Mouse (Mus musculus) thymus, adult 2 months (tissue): ENCODE measurements around the gene Slc22a21. TPM values are rescaled to one million over a fixed set of nuclear protein-coding genes. Genes with fewer than 3 reads are reported as not detected.

Experiments used
- DNase-seq: peaks from one replicate; pipeline ENCODE4 v3.0.0; 2021
- H3K27ac ChIP-seq: fragments of 200-500 bp; 2 replicates; pipeline ENCODE4 v1.5.1; 2012; ENCODE audit warnings: low read length, control low read depth; ENCODE audit not compliant: control insufficient read depth, insufficient read depth
- H3K27me3 ChIP-seq: fragments of 200-500 bp; 2 replicates; pipeline ENCODE4 v1.6.1; 2012; ENCODE audit warnings: mild to moderate bottlenecking, low read length, moderate library complexity, mixed read lengths; ENCODE audit not compliant: control insufficient read depth, insufficient read depth
- H3K36me3 ChIP-seq: fragments of 200-500 bp; 2 replicates; pipeline ENCODE4 v1.6.1; 2012; ENCODE audit warnings: mild to moderate bottlenecking, low read length, moderate library complexity; ENCODE audit not compliant: control insufficient read depth, insufficient read depth
- H3K4me1 ChIP-seq: fragments of 200-500 bp; replicated peaks from 2 replicates; pipeline ENCODE4 v1.6.1; 2012; ENCODE audit warnings: low read length; ENCODE audit not compliant: control insufficient read depth, insufficient read depth
- H3K4me3 ChIP-seq: fragments of 200-500 bp; 2 replicates; pipeline ENCODE4 v1.5.1; 2012; ENCODE audit warnings: mild to moderate bottlenecking, low read length, control low read depth, moderate library complexity; ENCODE audit not compliant: control insufficient read depth, insufficient read depth
- CTCF ChIP-seq: fragments of 200-500 bp; IDR thresholded peaks from 2 replicates; pipeline ENCODE4 v1.5.1; 2012; ENCODE audit warnings: mild to moderate bottlenecking, control low read depth, low read length, moderate library complexity, borderline replicate concordance; ENCODE audit not compliant: control insufficient read depth, poor library complexity, insufficient read depth; ENCODE audit errors: extremely low read depth
- POLR2A ChIP-seq: fragments of 200-500 bp; IDR thresholded peaks from 2 replicates; pipeline ENCODE4 v1.6.1; 2012; ENCODE audit warnings: mild to moderate bottlenecking, low read length, control low read depth, moderate library complexity; ENCODE audit not compliant: control insufficient read depth, poor library complexity, insufficient read depth; ENCODE audit errors: extremely low read depth
- WGBS: fragments of 180-500 bp; shearing (Covaris S2); methylation state at CpG from one replicate; pipeline ENCODE4 v1.1.7; 2018; 5-methylcytosine and 5-hydroxymethylcytosine counted together
- polyA plus RNA-seq: library from polyadenylated mRNA; depleted of rRNA; stranded (reverse); fragments of >200 nt; gene quantifications from 2 replicates; pipeline ENCODE4 v1.2.3, GENCODE M21; 2012

Slc22a21 gene
- polyA plus RNA-seq, 1 experiment: 1.3 TPM

DNA sequence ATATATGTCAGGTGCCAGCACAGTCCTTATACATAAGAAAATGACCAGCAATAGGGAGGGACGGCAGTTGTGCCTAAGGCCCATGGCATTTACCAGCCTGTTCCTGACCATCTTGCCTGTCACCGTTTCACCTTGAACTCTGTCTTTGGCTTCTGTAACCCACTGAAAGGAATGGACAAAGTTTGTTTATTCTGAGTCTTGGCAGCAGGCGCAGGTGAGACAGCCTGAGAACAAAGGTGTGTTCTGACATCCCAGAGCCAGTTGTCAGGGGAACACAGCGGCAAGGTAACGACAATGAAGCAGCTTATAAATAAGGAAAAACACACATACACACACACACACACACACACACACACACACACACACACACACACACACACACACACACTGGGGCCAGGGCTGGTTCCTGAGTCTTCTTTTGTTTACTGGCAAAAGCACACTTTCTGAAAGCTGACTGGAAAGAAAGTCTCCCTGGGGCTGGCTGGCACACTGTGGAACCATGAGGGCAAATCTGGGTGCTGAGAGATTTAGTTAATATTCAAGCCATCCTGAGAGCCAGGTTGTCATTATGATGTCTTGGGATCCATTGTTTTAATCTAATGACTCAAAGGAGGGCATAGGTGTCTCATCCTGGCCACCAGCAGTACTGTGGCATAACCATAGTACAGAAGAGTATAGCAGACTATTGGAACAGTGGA lies 41.4 kb upstream of the Slc22a21 start:
- Histone ChIP-seq H3K27me3 (no peaks in the 10 kb centered on the region), H3K36me3 (no peaks in the 10 kb centered on the region), H3K4me3 (no peak overlapping the region), H3K4me1 (no peaks in the 10 kb centered on the region), H3K27ac (no peak overlapping the region)
- TF ChIP-seq POLR2A (no peak), CTCF (no peak)
- WGBS: 97% methylated on average over 5 of the region's 5 CpGs
- no peak for DNase-seq

- H3K4me3 ChIP-seq: no peak overlapping the region
- WGBS: 96% methylated on average over 3 of the region's 3 CpGs
- no peaks in the 10 kb centered on the region for H3K36me3 ChIP-seq
- DNase-seq: no peak
- H3K27ac ChIP-seq: no peak overlapping the region
- no peaks in the 10 kb centered on the region for H3K27me3 ChIP-seq
- no peaks in the 10 kb centered on the region for H3K4me1 ChIP-seq
- TF ChIP-seq CTCF: no peak
- TF ChIP-seq POLR2A: no peak
These were observed 39.0 kb upstream of the Slc22a21 start for GRCm38 (mm10) chr11:54018893-54019732.

GRCm38 (mm10) chr11:54017596-54017995 lies 37.5 kb upstream of the Slc22a21 start:
- Histone ChIP-seq H3K27ac (no peak overlapping the region), H3K4me3 (no peak overlapping the region), H3K27me3 (no peaks in the 10 kb centered on the region), H3K36me3 (no peaks in the 10 kb centered on the region), H3K4me1 (no peaks in the 10 kb centered on the region)
- WGBS: 25% methylated on average over 4 of the region's 4 CpGs
- TF ChIP-seq POLR2A (no peak), CTCF (no peak)
- DNase-seq: no peak

GRCm38 (mm10) chr11:54016051-54016450 lies 35.9 kb upstream of the Slc22a21 start:
- no peak overlapping the region for H3K27ac ChIP-seq

DNA sequence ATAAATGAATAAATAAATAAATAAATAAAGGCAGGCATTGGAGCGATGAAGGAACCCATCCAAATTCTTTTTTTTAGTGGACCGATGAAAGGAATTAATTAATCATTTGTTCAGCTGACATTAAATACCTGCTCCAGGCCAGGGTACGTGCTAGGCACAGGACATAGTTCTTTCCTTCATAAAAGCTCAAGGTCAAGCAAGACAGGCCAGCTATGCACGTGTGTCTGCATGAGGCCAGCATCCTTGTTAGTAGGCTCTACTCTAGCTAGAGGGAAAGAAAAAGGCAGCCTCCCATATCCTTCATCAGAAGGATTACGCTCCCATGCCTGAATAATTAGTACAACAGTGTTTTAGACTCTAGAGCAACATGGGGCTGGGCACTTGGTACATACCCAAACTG lies 32.8 kb upstream of the Slc22a21 start:
- no peak for DNase-seq
- no peaks in the 10 kb centered on the region for H3K36me3 ChIP-seq
- 97% methylated on average over 5 of the region's 5 CpGs for WGBS
- H3K27me3 ChIP-seq: no peaks in the 10 kb centered on the region
- no peak overlapping the region for H3K4me3 ChIP-seq
- TF ChIP-seq POLR2A (no peak), CTCF (no peak)
- H3K27ac ChIP-seq: no peak overlapping the region
- H3K4me1 ChIP-seq: no peaks in the 10 kb centered on the region

More at GRCm38 (mm10) chr11:54016051-54016450, 35.9 kb upstream of the Slc22a21 start:
- WGBS: 93% methylated on average over 8 of the region's 8 CpGs
- TF ChIP-seq POLR2A (no peak), CTCF (no peak)
- DNase-seq: no peak
- H3K36me3 ChIP-seq: no peaks in the 10 kb centered on the region
- H3K27me3 ChIP-seq: no peaks in the 10 kb centered on the region
- H3K4me3 ChIP-seq: no peak overlapping the region
- H3K4me1 ChIP-seq: no peaks in the 10 kb centered on the region

- WGBS: 99% methylated on average over 2 of the region's 2 CpGs
- Histone ChIP-seq H3K4me1 (no peaks in the 10 kb centered on the region), H3K27me3 (no peaks in the 10 kb centered on the region), H3K4me3 (no peak overlapping the region), H3K36me3 (no peaks in the 10 kb centered on the region), H3K27ac (no peak overlapping the region)
- no peak for DNase-seq
- TF ChIP-seq CTCF: no peak
These were observed 31.1 kb upstream of the Slc22a21 start for GRCm38 (mm10) chr11:54011255-54011654.

- Histone ChIP-seq H3K4me3 (no peak overlapping the region), H3K27ac (no peak overlapping the region), H3K36me3 (no peaks in the 10 kb centered on the region), H3K27me3 (no peaks in the 10 kb centered on the region), H3K4me1 (no peaks in the 10 kb centered on the region)
- TF ChIP-seq CTCF (no peak), POLR2A (no peak)
- WGBS: 92% methylated on average over 10 of the region's 10 CpGs
- no peak for DNase-seq
These were observed 28.3 kb upstream of the Slc22a21 start for GRCm38 (mm10) chr11:54008416-54008920.
